Mouse (Mus musculus) cerebellum, adult 18-20 months (tissue): Measurements from ENCODE around the gene Msh5.

ENCODE experiments used
- DNase-seq, 2 experiments: peaks; one replicate each; pipeline ENCODE4 v3.0.0; 2021

Msh5 gene

DNA sequence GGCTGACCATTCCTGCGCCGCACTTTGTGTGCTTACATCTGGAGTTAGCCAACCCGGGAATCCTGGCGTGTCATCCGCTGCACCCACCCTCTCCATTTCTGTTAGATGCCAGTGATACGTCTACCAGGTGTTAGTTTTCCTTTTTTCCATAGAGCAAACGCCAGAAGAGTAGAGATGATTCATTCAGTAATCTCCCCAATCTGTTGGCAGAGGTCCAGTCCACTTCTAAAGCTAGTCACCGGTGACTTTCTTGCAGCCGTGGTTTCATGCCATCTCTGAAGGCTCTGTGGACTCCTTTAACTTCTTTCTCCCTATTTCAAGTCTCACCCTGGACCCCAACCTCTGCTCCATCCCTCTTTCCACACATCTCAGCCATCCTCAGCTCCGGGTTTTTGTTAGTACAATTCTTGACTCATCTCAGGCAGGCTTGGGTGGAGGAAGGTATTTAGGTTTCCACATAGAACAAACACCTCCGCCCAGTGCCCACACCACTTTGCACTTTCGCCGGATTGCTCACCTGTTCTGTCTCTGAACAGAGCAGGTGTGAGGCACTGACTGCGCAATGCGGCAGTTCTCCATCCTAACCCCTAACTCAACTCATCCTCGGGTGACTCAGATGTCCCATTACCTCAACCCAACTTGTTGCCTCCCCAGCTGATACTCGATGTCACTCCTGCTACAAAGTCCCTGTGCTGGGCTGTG lies 21.8 kb upstream of the Msh5 start:
- peak; percentile 38 to 48 for DNase-seq

- no peak for DNase-seq
Observed at GRCm38 (mm10) chr17:35066084-35066483, 19.5 kb upstream of the Msh5 start, which contains the start of gene Mpig6b. TSS of gene Mpig6b (minus strand) at chr17:35066184.

DNA sequence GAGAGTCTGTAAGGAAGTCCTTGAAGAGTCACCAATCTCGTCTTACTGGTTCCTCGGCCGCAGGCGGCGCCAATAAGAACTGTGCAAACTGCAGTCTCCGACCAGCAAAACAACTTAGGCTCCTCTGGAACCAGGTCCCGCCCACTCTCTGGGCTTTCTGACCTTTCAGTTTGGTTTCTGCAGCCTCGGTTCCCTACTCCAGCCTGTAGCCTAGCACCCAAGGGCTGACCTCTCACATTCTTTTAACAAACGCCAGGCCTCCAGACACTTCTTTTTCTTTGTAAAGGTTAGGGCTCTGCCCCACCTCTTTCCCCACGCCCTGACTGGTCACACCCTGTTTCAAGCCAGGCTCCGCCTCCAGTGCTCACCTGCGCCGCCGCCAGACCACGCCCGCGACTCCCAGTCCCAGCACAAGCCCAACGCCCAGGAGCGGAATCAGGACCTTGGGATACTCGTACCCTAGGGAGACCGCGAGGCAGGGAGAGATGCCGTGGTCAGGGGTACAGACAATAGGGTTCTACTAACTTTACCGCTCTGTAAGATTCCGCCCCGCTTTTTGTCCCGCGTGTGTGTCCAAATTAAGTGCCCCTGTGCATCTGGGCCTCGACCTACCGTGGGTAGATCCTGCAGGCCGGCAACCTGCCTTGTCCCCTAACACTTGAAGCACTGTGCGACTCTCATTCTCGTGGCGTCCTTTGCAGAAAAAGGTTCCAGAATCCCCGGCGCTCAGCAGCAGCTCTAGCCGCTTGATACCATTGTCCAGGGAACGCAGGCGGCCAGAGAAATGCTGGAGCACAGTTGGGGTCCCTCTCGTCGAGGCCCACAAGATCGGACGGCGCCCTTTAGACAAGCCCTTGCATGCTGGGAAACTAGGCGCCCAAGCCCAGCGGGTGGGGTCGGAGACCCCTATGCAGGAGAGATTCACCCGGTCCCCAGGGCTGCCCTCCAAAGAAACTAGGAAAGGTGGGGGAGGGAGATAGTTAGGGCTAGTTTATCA lies 18.7 kb upstream of the Msh5 start, which contains the start of gene Ly6g6c:
Ly6g6c (plus strand) TSS at position 438 of the 997 bp plus-strand sequence.
- peak; percentile 70 to 77 for DNase-seq

DNA sequence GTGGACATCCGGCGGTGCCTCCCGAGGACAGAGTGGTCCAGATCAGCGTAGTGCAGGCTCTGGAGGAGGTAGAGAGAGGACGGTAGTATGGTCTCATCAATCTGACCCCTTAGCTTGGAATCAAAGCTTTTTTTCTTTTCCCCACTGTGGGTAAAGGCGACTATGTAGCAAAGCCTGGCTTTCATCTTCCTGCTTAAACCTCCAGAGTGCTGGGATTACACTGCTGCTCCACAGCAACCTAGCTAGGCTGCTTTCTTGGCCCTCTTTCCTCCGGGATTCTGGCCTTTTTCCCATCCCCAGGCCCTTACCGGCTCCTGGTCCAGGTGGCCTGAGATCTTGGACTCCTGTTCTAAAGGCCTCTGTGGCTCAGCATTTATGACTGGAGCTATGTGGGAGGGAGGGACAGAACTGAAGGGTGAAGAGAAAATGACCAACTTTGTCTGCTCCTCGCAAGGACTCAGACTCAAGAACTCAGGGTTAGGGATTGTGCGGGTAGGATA lies 17.9 kb upstream of the Msh5 start:
- DNase-seq: peak; percentile 67 to 69

DNA sequence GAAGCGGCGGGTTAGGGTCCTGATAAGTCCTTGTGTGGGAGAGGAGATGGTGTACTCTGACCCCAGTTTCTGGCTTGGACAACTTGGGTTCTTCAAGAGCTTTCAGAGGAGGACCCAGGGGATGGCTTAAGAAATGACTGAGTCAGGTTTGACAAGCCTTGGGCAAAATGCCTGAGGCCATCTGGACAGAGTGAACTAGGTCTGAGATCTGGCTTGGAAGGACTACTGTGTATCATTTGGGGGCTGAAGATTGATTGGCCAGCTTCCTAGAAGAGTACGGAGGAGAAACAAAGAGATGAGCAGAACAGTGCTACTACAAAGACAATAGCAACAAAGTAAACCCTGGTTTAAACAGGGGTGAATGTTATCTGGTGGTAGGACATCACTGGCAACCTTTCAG lies 16.9 kb upstream of the Msh5 start:
- DNase-seq: peak; percentile 45 to 48

DNA sequence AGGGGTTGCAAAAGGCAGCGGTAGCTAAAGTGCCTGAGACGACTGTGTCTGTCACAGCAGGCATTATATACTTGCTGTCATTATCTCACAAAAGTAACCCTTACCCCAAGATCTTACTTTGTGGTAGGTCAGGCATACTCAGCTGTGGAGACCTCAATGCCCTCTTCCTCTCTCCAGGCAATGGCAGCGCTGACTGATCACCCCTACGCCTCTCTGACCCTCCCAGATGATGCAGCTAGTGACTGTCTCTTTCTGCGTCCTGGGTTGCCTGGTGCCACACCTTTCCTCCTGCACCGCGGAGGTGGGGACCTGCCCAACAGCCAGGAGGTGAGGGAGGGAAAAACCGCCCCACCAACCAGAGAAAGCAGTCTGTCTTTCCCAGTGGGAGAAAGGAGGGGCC lies 14.8 kb upstream of the Msh5 start:
- no peak for DNase-seq

GRCm38 (mm10) chr17:35060737-35061297 lies 14.3 kb upstream of the Msh5 start:
- peak in 1 of 2 experiments; percentile 33 for DNase-seq

GRCm38 (mm10) chr17:35060071-35060470 lies 13.5 kb upstream of the Msh5 start:
- DNase-seq: no peak

DNA sequence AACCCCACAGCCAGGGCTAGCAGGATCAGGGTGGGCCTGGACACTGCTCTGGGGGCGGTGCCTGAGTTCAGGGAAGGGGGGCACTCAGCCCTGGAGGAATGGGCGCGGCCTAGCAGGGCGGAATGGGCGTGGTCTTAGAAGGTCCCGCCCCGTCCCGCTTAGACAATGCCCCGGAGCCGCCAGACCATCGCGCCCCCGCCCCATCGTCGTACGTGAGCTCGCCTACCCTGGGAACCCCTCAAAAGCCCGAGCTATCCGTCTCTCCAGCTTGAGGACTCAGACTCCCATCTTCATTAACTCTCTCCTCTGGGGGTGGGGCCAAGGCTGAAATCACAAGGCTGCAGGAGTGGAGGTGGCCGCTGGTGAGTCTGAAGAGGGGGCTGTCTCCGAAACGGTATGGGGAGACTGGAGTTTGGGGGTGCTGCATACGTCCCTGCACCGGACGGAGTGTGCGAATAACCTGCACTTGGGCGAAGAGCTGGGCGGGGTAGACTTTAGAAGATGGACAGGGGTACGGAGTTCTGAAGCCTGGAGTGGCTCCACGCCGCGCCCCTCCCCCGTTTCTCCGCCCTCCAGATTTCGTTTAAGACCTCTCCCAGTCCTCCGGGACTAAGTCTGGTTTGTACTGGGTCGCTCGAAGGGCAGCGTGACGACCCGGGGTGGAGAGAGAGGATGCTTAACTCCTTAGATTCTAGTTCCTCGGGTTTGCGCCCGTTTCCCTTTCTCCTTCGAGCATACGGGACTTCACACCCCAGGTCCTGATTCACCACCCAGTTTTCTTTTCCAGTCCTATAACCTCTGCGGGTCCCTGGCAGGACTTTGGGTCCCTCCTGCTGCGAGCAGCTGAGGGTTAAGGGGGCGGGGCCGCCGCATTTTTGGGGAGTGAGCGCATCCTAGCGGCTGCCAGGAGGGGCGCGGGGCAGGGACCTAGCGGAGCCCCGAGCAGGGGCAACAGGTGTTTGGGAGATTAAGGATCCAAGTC lies 12.7 kb upstream of the Msh5 start, which contains the start of gene Ddah2:
Ddah2 (plus strand) TSS at position 125 of the 982 bp plus-strand sequence.
- peak; percentile 82 to 84 for DNase-seq

DNA sequence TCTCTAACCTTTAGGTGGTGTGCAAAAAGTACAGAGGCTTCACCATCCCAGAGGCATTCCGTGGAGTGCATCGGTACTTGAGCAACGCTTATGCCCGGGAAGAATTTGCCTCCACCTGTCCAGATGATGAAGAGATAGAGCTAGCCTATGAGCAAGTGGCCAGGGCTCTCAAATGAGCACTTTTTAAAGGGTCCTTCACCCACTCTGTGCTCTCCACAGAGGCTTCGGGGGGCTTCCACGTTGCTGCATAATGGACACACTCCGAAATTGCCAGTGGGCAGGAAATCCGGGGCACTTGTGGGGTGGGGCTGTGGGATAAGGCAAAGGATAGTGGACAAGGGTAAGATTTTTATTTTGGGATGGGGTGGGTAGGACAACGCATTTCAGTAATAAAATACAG lies 11.8 kb upstream of the Msh5 start:
- DNase-seq: peak in 1 of 2 experiments; percentile 16

DNA sequence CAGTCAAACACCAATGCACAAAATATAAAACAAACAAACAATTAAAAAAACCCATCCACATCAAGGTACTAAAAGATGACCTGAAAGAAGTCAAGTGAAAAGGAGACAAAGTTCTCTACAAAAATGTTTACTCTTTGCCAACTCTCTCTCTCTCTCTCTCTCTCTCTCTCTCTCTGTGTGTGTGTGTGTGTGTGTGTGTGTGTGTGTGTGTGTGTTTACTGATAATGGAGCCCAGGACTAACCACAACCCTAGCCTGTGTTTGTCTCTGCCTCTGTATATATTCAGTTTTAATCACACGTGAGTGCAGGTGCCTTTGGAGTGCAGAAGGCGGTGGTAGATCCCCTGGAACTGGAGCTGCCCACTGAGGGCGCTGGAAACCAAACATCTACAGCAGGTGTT lies 10.5 kb upstream of the Msh5 start:
- DNase-seq: no peak

GRCm38 (mm10) chr17:35055691-35056495 lies 9.3 kb upstream of the Msh5 start:
- DNase-seq: no peak

GRCm38 (mm10) chr17:35052271-35052798 lies 5.8 kb upstream of the Msh5 start:
- DNase-seq: no peak

DNA sequence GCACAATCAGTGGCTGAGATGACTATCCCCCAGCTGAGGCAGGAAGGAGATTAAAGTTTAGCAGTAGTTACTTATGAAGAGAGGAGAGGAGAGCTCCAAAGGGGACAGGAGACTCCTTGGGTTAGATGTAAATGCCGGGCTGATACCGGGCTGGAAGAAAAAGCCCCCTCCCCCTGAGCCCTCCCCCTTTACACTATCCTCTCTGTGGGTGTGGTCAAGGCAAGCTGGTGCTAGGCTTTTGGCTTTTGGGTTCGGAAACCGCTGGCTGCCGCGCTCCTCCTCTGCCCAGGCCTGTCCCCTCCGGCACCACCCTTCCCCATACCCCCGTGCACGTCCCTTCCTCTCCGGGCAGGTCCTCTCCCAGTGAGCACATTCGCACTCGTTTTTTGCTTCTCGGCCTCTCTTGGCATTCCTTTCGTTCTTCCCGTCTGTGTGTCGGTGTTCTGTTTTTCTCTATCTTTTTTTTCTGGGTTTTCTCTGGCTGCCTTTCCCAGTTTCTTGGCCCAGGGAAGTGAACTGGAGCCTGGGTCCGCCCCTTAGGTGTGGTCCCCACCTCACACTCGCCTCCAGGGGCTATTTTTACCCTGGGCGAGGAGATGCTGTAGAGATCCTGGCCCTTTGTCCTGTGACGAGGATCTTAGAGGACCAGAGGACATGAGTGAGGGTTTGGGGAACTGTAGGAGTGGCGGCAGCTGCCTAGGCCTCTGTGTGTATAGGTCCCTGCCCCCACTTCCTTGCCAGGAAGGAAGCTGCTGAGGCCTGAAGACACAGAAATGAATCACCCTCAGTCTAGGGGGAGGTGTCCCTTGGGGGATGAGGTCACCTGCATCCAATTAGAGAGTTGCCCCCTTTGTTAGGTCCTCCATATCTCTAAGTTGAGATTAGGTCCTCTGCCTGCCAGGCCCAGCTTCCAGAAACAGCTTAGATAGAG lies 4.9 kb upstream of the Msh5 start:
- DNase-seq: peak; percentile 39 to 46

- peak; percentile 48 to 53 for DNase-seq
Observed at GRCm38 (mm10) chr17:35050126-35050750, 3.7 kb upstream of the Msh5 start.

- peak in 1 of 2 experiments; percentile 21 for DNase-seq
Observed at GRCm38 (mm10) chr17:35049561-35050016, 3.0 kb upstream of the Msh5 start, which contains the start of gene Clic1. TSS of gene Clic1 (plus strand) at chr17:35049966.

- no peak for DNase-seq
Observed at GRCm38 (mm10) chr17:35048932-35049440, 2.4 kb upstream of the Msh5 start.

DNA sequence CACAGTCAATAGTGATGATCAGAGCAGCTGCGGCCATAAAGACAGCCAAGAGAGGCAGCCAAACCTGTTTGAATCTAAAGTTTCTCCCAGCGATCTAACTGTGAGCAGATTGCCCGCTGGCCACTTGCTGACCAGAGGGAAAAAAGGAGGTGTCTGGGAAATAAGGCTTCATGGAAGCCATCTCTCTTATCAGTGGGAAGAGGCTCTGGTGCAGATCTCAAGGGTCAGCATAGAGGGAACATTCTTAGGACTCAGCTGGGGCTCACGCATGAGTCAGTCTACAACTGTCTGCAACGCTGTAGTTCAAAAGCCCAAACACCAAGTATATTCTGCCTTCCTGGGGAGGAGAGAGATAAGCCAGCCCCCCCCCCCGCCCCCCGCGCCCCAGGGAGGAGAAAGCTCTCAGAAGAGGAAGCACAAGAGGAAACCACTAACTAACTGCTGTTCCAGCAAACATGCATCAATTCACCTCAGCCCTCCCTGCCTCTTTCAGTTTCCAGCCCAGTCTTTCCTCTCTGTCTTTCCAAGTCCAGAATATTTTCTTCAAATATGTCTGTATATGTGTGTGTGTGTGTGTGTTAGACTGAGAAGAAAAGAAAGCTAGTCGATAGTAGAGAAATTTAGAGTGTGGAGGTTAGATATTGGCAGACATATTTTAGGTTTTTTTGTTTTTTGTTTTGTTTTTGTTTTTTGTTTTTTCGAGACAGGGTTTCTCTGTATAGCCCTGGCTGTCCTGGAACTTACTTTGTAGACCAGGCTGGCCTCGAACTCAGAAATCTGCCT lies 1.8 kb upstream of the Msh5 start:
- DNase-seq: no peak
